Comparison of ENCODE assay signal across 20 mouse cellular contexts in the genomic region with DNA sequence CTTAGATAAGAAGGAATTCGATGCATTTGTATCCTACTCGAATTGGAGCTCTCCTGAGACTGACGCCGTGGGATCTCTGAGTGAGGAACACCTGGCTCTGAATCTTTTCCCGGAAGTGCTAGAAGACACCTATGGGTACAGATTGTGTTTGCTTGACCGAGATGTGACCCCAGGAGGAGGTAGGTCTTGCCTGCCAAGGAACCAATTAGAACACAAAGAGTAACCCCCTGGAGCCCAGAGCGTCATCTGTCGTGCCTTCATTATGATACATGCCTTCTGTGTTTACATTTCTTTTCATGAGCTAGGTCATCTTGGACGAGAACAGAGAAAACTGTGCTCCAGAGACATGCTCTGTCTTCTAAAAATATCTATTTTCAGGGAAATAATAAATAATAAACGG. TPM values are rescaled to one million over a fixed set of nuclear protein-coding genes. Genes with fewer than 3 reads are reported as not detected.
DNase-seq lines count a peak whose midpoint lies in the region; ATAC-seq and TF ChIP-seq lines count a peak whose summit lies in the region.
"Had no signal": no experiment of that assay in that cellular context is flagged by ENCODE, and none has a peak within 500 bp of the region (broad histone marks: within the 10 kb centered on the region; RNA-seq: fewer than 3 reads in every experiment).

No protein-coding gene starts in this region.

- H3K27me3 ChIP-seq in forebrain, embryonic 14.5 days (replicated peaks; ENCODE audit: control insufficient read depth, insufficient read depth, low read length) = no peaks in the 10 kb centered on the region
- H3K27me3 ChIP-seq in forebrain, postnatal 0 days (ENCODE audit: insufficient read depth, low read length) = no peaks in the 10 kb centered on the region
- no peaks in the 10 kb centered on the region for H3K27me3 ChIP-seq in hindbrain, embryonic 12.5 days
- H3K27me3 ChIP-seq in neural tube, embryonic 12.5 days (replicated peaks) = no peaks in the 10 kb centered on the region
- H3K27me3 ChIP-seq: embryonic facial prominence, embryonic 15.5 days; forebrain, embryonic 15.5 days had no signal

- TF ChIP-seq CTCF in forebrain, postnatal 0 days (IDR thresholded peaks at IDR 0.05; ENCODE audit: low read depth) = no peak

- H3K36me3 ChIP-seq in forebrain, embryonic 14.5 days (ENCODE audit: control insufficient read depth, insufficient read depth, low read length) = no peaks in the 10 kb centered on the region
- H3K36me3 ChIP-seq in forebrain, postnatal 0 days (ENCODE audit: insufficient read depth) = no peaks in the 10 kb centered on the region
- H3K36me3 ChIP-seq in hindbrain, embryonic 12.5 days = no peaks in the 10 kb centered on the region
- H3K36me3 ChIP-seq in neural tube, embryonic 12.5 days = no peaks in the 10 kb centered on the region
- H3K36me3 ChIP-seq: embryonic facial prominence, embryonic 15.5 days; forebrain, embryonic 15.5 days had no signal

- H3K9me3 ChIP-seq in forebrain, embryonic 14.5 days (replicated peaks; ENCODE audit: control insufficient read depth, low read length) = no peaks in the 10 kb centered on the region
- no peaks in the 10 kb centered on the region for H3K9me3 ChIP-seq in forebrain, postnatal 0 days (ENCODE audit: low read length)
- no peaks in the 10 kb centered on the region for H3K9me3 ChIP-seq in hindbrain, embryonic 12.5 days (replicated peaks)
- H3K9me3 ChIP-seq in neural tube, embryonic 12.5 days = no peaks in the 10 kb centered on the region
- H3K9me3 ChIP-seq: embryonic facial prominence, embryonic 15.5 days; forebrain, embryonic 15.5 days had no signal

- H3K9ac ChIP-seq in forebrain, embryonic 14.5 days (ENCODE audit: low read length) = no peak overlapping the region
- H3K9ac ChIP-seq in forebrain, postnatal 0 days = no peak overlapping the region
- no peak overlapping the region for H3K9ac ChIP-seq in hindbrain, embryonic 12.5 days
- no peak overlapping the region for H3K9ac ChIP-seq in neural tube, embryonic 12.5 days
- H3K9ac ChIP-seq: embryonic facial prominence, embryonic 15.5 days; forebrain, embryonic 15.5 days had no signal

- H3K4me2 ChIP-seq in forebrain, embryonic 14.5 days (ENCODE audit: low read length) = no peak overlapping the region
- H3K4me2 ChIP-seq in forebrain, postnatal 0 days (ENCODE audit: low read depth) = no peak overlapping the region
- H3K4me2 ChIP-seq in hindbrain, embryonic 12.5 days (replicated peaks) = no peak overlapping the region
- 0 out of 2 replicates have a peak overlapping the region, but pooled peaks have one; percentile 7 for H3K4me2 ChIP-seq in neural tube, embryonic 12.5 days (replicated peaks)
- H3K4me2 ChIP-seq: embryonic facial prominence, embryonic 15.5 days; forebrain, embryonic 15.5 days had no signal

- no peak overlapping the region for H3K4me3 ChIP-seq in forebrain, embryonic 14.5 days (ENCODE audit: low read depth, low read length)
- no peak overlapping the region for H3K4me3 ChIP-seq in forebrain, postnatal 0 days (ENCODE audit: low read depth, low read length)
- H3K4me3 ChIP-seq in hindbrain, embryonic 12.5 days = no peak overlapping the region
- no peak overlapping the region for H3K4me3 ChIP-seq in neural tube, embryonic 12.5 days
- H3K4me3 ChIP-seq: embryonic facial prominence, embryonic 15.5 days; forebrain, embryonic 15.5 days; gastrocnemius, adult 2 months had no signal

- DNase-seq in forebrain, embryonic 14.5 days (ENCODE audit: low spot score) = peak; percentile 3
- DNase-seq in forebrain, postnatal 0 days = no peak
- peak; percentile 11 for DNase-seq in NIH3T3 (ENCODE audit: low read depth)
- no peak for DNase-seq in right cerebral cortex, adult 18-20 months
- DNase-seq in kidney, adult 18-20 months = no peak
- DNase-seq: adrenal gland, postnatal 10 days; cerebellum, postnatal 25 days; gastrocnemius, adult 2 months; heart, adult 18-20 months; kidney, postnatal 14 days; liver; thymus, adult 2 months had no signal

- H3K27ac ChIP-seq in forebrain, embryonic 14.5 days (ENCODE audit: low read depth, low read length) = no peak overlapping the region
- no peak overlapping the region for H3K27ac ChIP-seq in forebrain, postnatal 0 days (ENCODE audit: low read depth, low read length)
- H3K27ac ChIP-seq in hindbrain, embryonic 12.5 days = no peak overlapping the region
- no peak overlapping the region for H3K27ac ChIP-seq in neural tube, embryonic 12.5 days
- H3K27ac ChIP-seq: embryonic facial prominence, embryonic 15.5 days; forebrain, embryonic 15.5 days; gastrocnemius, adult 2 months; macrophage had no signal

- WGBS in forebrain, embryonic 14.5 days = 61% methylated on average over 10 of the region's 10 CpGs
- WGBS in forebrain, postnatal 0 days = 48% methylated on average over 10 of the region's 10 CpGs
- 50% methylated on average over 10 of the region's 10 CpGs for WGBS in hindbrain, embryonic 12.5 days
- 52% methylated on average over 10 of the region's 10 CpGs for WGBS in neural tube, embryonic 12.5 days

- ATAC-seq in forebrain, embryonic 14.5 days = peak; percentile 37; the same call in 1 of the 2 replicates
- no peak for ATAC-seq in forebrain, postnatal 0 days
- ATAC-seq in hindbrain, embryonic 12.5 days (ENCODE audit: low FRiP score) = peak; percentile 73; the same call in 1 of the 2 replicates
- ATAC-seq in neural tube, embryonic 12.5 days (ENCODE audit: low FRiP score, low read depth) = peak; percentile 61
- ATAC-seq: inflammation-experienced regulatory T-cells, adult 6 months had no signal

- H3K4me1 ChIP-seq in forebrain, embryonic 14.5 days (ENCODE audit: control insufficient read depth, insufficient read depth, low read length) = no peaks in the 10 kb centered on the region
- no peaks in the 10 kb centered on the region; the same call in 1 of the 2 replicates for H3K4me1 ChIP-seq in forebrain, postnatal 0 days (ENCODE audit: insufficient read depth)
- H3K4me1 ChIP-seq in hindbrain, embryonic 12.5 days = peaks cover 11% of the 10 kb centered on the region
- H3K4me1 ChIP-seq in neural tube, embryonic 12.5 days = no peaks in the 10 kb centered on the region
- H3K4me1 ChIP-seq: embryonic facial prominence, embryonic 15.5 days; forebrain, embryonic 15.5 days had no signal

RNA-seq across cellular contexts. Expression of gene Slc9a4, which starts 32.1 kb away (rescaled TPM):
- not detected in 2 replicates for polyA plus RNA-seq in forebrain, embryonic 14.5 days (2014; fragmentation: Nextera tagmentation; extraction: Ambion mirVana)
- 0.31 and 0.33 TPM in 2 replicates for total RNA-seq in forebrain, postnatal 0 days (2014; rRNA removed)
- 0.13 and 0.15 TPM in 2 replicates for polyA plus RNA-seq in forebrain, postnatal 0 days (2015; fragmentation: Nextera tagmentation; extraction: Ambion mirVana)
- polyA plus RNA-seq in hindbrain, embryonic 12.5 days (2016; fragmentation: Nextera tagmentation; extraction: Ambion mirVana) = 0.26 TPM in 1 of 2 replicates, not detected in the other
- polyA plus RNA-seq in neural tube, embryonic 12.5 days (2016; fragmentation: Nextera tagmentation; extraction: Ambion mirVana) = not detected in 2 replicates
- total RNA-seq: adrenal gland, postnatal 10 days; ES-E14 had no signal
- polyA plus RNA-seq: forebrain, embryonic 15.5 days; inflammation-experienced regulatory T-cells, adult 6 months had no signal

RNA-seq across cellular contexts. Expression of gene Il18rap, which starts 32.6 kb away (rescaled TPM):
- 0.08 and 0.14 TPM in 2 replicates for polyA plus RNA-seq in forebrain, embryonic 14.5 days (2014; fragmentation: Nextera tagmentation; extraction: Ambion mirVana)
- total RNA-seq in forebrain, postnatal 0 days (2014; rRNA removed) = 0.23 and 1.1 TPM in 2 replicates
- polyA plus RNA-seq in forebrain, postnatal 0 days (2015; fragmentation: Nextera tagmentation; extraction: Ambion mirVana) = 0.06 TPM in 1 of 2 replicates, not detected in the other
- polyA plus RNA-seq in hindbrain, embryonic 12.5 days (2016; fragmentation: Nextera tagmentation; extraction: Ambion mirVana) = 0.12 and 0.16 TPM in 2 replicates
- 0.14 TPM in 1 of 2 replicates, not detected in the other for polyA plus RNA-seq in neural tube, embryonic 12.5 days (2016; fragmentation: Nextera tagmentation; extraction: Ambion mirVana)
- total RNA-seq: gastrocnemius, adult 2 months; left cerebral cortex, postnatal 14 days had no signal

Comparison
In these comparisons a context has a peak if more than half of its experiments do, and no peak if none do; other contexts are left out.
1. DNase-seq: peak in forebrain, embryonic 14.5 days (single experiment) and NIH3T3 (single experiment); none in forebrain, postnatal 0 days (single experiment), right cerebral cortex, adult 18-20 months (single experiment) and kidney, adult 18-20 months (single experiment).